Mouse (Mus musculus): Measurements from ENCODE around the gene Abcb5.

Abcb5 gene

DNA sequence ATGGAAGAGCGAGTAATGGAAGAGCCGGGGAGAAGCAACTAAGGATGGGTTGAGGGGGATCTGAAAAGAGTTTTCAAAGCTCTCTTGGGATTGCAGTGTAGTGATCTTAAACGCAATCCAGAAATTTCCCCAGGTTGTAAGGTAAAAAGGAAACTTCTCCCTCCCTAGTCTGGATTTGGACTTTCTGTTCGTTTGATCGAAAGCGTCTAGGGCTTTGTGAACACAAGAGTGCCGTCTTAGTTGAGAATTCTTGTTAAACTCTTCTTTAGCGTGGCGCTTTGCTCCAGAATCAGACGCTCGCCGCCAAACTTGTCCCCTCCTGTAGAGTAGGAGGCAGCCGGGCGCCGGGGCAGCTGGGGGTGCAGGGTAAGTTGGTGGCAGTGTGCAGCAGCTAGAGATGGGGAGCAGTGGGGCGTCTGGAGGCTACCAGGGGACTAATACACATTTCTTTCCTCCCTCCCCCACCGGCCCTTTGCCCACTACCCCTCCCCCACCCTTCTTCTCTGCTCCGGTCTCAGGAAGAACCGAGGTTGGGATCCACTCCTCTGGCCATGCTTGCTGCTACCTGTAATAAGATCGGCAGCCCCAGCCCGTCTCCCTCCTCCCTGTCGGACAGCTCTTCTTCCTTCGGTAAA lies 118.2 kb downstream of the Abcb5 start:
- no peak for DNase-seq (ENCODE audit: low read depth)

DNA sequence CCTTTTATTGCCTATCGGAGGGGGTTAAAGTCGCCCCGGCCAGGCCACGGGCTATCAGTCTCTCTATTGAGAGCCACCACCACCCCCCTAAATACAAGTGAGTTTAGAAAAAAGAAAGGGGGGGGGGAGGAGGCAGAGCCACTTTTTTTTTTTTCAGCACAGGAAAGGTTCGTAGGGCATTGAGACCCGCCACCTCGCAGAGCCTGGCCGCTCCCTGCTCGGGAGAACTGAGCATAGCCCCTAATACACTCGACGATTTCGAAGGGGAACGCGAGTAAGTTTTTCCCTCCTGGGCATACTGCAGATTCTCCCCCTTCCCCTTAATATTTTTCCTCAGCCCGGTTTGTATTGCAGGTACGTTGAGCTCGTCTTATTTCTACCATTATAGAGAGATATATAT lies 118.8 kb downstream of the Abcb5 start:
- DNase-seq (ENCODE audit: low read depth) = no peak

DNA sequence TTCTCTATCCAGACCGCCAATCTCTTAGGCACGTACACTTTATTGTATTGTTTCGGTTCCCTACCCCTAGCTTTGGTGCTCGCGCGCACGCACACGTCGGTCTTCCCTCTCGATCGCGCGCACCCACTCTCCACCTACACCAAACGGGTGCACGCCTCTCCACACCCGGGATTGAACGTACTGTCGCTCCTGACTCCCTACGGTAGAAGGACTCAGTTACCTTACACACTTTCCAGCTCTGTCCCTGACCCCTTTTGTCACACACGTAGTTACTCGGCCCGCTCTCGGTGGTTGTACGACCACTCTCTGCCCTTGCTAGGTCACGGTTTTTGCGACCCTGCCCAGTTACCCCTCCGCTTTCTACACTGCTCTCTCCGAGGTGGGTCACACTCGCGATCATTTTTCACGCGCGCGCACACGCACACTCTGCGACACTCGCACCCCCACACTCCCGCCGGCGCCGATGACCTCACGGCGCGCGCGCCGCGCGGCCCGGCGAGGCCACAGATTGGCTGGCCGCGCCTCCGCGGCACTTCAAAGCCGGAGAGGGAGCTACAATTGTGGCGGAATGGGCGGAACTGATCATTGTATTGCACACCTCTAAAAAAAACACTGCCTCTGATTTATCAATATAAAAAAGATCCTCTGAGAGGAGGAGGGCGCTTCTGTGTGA lies 119.4 kb downstream of the Abcb5 start:
- peak; percentile 7 for DNase-seq (ENCODE audit: low read depth)

DNA sequence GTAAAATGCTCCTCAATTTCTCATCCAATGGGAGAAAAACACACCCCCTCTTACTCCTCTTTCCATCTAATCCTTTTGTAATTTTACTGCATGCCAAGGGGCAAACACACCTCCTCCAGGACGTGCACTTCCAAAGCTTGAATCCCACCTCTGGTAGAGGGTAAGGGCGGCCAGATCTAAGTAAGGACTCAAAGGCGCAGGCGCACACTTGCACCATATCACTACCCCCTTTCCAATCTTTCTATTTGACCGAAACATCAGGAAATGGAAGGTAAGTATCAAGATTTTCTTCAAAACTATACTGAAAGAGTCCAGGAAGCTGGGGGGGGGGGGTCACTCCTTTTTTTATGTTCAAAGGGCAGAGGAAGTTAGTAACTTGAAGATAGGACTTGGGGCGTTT lies 120.0 kb downstream of the Abcb5 start, which contains the start of gene Sp8:
Gene Sp8, plus strand, starts transcription at position 109 of the 400 bp plus-strand sequence.
- no peak for DNase-seq (ENCODE audit: low read depth)

DNA sequence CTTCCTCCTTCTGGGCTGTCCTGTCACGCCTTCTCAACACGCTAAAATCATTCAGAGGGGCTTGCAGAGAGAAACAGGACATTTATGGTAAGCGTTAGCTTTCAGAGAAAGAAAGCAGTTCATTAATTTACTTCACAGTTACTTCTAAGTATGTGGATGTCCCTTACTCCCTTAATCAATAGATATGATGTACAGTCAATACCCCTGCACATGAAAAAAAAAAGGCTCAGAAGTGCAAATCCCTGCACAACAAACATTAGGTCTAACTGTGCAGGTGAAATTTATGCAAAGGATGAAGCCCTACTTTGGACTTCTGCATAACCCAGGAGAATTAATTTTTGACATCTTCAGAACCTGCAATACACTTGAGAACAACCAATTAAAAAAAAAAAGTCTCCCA lies 120.9 kb downstream of the Abcb5 start:
- DNase-seq (ENCODE audit: low read depth) = no peak

DNA sequence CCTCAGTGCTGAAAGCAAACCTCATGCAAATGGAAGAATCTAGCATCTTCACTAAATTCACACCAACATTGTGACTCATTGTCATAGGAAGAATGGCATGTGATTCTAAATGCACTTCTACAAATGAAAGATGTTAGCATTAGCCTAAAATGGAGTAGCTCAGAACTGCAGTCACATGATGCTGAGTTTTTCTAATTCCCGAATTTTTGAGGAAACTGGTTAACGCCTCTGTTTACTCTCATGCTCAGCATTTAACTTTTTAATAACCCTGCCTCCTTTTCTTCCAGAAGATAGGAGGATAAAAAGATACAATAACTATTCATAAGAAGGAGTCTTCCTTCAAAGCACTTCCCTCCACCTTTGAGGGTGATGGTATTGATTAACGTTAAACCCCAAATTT lies 121.4 kb downstream of the Abcb5 start:
- no peak for DNase-seq (ENCODE audit: low read depth)

DNA sequence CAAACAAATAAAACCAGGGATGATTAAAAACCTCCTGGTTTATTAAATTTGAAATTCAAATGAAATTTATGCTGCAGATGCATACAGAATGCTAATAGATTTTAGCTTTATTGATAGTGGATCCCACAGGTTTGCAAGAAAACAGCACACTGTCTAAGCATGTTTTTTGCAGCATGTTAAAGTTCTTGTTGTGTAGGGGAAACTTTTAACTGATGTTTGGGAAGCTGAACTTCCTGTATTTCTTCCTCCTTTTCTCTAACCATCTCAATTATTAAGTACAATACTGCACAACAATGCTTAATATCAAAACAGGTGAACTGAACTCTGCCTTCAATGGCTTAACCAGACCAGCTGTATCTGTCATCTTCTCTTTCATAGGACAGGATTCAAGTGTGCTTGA lies 122.1 kb downstream of the Abcb5 start:
- no peak for DNase-seq (ENCODE audit: low read depth)

DNA sequence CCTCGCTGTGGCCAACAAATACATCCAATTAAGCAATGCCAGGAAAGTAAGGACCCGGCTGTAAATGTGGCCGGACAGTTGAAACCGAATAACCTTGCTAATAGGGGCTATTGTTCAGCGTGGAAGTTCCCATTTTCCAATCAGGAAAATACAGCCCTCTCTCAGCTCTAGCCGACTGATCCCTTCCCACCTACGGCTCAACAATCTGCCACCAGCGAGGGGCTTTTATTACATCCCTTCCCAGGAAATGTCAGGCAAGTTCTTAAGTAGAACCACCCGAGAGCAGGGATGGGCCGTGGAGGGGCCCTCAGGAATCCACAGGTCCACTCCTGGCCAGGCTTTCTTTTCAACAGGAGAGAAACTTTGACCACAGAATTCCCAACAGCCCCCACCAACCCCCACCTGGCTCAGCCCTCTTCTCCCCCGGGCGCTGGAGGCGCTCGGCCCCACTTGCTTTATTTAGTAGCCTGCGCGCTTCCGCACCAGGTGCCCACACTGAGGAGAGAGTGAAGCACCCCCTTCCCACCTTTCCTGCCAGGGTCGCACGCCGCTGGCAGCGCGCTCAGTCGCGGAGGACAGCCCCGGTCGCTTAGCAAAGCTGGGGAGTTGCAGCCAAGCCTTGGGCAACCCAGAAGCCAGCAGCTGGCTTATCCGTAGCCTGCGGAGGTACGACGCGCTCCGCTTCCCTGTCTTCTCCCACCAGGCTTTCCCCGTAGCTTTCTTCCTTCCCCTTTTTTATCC lies 123.4 kb downstream of the Abcb5 start:
- no peak for DNase-seq (ENCODE audit: low read depth)

DNA sequence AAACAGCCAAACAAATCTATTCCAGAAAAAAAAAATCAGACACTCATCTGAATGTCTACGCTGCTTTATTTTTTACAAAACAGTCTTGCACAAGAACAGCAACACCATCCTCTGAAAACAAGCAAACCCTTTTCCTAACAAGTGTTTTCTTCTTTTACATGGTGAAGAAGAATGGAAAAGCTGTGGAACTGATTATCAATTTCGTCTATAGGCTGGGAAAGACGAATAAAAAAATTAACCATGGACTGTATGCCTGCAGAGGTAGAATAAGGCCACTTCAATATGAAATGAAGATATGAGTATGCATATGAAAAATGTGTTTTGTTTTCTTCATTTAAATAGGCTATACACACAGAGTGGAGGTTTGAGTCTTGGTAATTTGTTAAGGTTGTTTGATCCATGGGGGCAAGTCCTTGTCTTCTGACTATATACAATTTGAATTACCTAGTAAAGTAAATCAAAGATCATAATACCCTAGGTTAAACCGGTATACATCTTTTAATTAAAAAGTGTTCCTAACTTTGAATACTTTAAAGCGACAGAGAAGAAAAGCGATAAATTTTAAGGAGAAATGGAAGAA lies 124.2 kb downstream of the Abcb5 start:
- no peak for DNase-seq (ENCODE audit: low read depth)

DNA sequence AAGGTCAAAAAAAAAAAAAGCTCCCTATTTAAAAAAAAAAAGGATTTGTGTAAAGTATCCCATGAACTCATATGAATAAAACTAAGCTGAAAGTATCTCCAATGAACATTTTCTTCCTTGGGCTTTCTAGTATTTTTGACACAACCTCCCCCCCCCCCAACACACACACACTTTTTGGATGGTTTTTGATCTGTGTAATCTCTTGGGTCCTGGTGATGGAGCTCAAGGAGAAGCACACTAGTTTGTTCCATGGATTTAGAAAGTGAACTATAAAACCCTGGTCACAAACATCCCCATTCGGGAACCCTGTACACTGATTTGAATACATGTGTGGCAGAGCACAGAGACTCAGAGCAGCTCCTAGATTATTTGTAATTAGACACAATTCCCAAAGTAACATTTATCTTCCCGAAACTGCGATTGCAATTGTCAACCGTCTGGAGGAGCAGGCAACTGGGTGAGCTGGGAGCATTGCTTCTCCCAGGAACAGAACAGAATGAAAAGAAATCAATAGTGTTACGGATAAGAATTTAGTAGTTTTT lies 124.8 kb downstream of the Abcb5 start:
- no peak for DNase-seq (ENCODE audit: low read depth)

DNA sequence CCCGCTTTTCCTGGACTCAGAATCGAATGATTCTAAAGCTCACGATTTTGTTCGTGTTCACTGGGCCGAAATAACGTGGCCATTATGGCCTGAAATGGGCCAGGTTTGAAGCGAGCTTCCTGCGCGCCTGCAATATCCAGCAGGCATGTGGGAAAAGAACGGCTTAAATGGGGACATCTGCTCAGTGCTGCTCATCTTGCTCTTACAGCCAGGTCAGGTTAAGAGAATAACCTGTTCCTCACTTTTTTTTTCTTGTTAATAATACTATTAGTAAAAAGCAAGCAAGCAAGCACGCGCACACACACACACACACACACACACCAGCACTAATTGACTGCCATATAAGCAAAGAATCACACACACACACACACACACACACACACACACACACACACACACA lies 125.4 kb downstream of the Abcb5 start:
- no peak for DNase-seq (ENCODE audit: low read depth)

DNA sequence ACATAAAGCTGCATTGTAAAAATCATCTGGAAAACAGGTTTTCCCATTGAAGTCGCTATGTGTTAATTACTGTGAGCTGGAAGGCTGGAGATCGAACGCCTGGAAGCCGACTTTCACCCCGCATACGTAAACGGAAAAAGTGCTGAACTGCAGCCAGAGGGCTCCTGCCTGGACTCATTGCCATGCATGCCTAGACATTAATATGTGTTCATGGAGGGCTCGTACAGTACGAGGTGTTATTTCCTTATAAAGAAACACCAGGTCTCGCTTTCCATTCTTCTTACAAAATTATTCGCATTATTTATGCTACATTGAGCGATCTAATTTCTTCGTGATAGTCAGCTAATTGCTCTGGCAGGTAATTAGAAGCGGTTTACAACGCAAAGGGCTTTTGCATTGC lies 125.9 kb downstream of the Abcb5 start:
- no peak for DNase-seq (ENCODE audit: low read depth)

DNA sequence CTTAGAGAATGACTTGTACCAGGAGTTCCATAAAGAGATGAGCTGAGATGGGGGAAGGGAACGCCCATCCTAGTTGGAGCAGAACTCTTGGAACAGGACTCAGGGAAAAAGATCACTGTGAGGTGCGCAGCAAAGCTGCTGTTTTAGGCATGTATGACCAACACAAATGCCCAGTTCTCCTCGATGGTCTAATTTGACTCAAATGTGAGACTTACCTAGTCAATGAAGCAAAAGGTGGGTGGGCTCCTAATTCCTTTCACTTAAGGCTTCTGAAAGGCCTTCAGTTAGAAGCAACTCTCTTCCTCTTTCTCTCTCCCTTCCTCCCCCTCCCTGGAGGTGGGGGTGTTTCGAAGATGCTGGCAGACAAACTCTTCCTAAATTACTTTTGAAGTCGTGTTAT lies 126.8 kb downstream of the Abcb5 start:
- no peak for DNase-seq (ENCODE audit: low read depth)

DNA sequence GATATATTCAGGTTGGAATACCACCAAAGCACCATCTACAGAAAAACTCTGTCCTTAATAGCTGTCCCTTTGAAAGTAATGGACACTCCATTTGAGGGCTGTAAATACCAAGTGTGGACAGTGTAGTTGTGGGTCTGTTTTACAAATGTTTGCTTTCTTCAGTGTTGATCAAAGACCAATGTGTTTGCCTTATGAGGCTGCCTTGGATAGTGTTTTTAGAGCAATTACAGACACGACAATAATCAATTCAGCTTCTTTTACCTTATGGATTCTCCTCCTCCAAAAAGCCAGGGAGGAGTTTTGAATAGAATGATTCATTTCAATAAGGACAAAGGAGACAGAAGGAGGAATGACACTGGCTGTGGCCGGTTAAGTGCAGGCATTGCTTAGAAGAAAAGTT lies 128.0 kb downstream of the Abcb5 start:
- no peak for DNase-seq (ENCODE audit: low read depth)

DNA sequence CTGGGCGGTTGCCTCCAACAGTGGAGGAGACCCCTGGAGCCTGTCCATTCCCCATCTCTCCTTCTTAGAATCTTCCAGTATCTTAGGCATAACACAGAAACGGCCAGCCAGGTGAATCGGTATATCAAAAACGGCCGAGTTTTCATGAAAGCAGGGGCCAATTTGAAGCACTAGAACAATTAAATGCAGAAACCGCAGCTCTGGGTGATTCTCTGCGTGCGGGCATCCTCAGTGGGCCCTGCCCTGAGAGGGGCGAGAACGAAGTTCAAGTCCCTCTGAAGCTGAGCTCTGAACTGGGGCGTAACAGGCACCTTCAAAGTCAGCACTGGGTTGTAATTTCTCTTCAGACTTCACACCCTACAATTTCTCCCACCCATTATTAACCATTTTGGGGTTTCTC lies 128.9 kb downstream of the Abcb5 start:
- no peak for DNase-seq (ENCODE audit: low read depth)

DNA sequence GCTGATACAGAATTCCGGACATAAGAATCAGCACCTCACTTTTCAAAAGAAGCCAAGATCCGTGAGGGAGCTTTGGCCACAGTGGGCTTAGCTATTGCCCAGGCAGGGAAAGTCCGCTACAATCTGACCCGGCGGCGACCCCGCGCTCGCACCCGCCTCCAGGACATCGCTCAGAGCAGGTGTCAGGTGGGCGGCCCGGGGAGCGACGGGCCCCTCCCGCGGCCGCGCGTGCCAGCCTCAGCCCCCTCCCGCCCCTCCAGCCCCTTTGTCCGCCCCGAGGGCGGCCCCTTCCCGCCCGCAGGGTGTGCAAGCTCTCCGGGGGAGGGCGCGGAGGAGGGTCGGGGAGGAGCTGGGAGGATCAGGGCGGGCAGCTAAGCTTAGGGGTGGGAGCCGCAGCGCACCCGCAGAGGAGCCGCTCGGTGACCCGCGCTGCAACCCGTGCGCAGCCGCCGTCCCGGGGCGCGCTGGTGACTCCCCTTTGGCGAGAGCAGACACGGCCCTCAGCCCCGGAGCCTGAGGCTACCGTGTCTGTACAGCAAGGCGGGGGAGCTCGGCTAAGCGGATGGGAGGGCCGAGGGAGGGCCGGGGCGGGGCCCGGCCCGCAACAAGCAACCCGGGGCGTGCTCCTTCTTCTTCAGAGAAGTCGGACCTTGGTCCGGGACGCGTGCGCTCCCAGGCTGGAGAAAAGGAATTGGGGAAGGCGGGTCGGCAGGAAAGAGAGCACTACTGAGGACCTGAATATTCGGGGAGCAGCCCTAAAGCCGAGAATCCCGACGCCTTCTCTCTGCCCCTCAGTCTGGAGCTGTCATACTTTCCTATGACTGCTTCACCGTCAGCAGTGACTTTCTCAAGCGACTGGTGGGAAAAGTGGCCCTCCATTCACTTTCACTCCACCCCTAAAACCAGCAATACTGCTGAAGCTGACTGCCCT lies 129.5 kb downstream of the Abcb5 start:
- DNase-seq (ENCODE audit: low read depth) = no peak

DNA sequence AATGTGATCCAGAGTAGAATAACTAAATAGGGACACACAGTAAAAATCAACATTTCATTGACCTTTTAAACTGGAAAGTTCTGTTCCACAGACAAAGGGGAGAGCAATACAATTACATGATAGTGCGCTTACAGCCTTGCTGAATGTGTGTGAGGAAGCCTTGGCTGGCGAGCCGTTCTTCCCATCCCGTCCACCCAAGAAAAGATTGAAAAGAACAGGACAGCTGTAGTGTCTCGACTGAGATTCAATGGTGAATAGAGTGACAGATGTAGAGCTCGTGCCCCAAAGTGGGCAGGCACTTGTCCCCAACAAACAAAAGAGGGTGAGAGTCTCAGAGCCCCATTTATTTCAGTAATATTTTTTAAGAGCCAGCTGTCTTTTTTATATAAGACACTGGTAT lies 136.3 kb downstream of the Abcb5 start:
- DNase-seq (ENCODE audit: low read depth) = no peak
